Mouse (Mus musculus) B cell, adult 2 months (primary cell): ENCODE results near the gene Odc1.
"Not testable (repeated sequence)": the region's sequence is repeated elsewhere in the genome, so short reads cannot be mapped to it uniquely, and the experiment has no call there.

Source experiments
- DNase-seq, 2 experiments: peaks; one replicate each; pipeline ENCODE4 v3.0.0; 2022

Gene Odc1

GRCm38 (mm10) chr12:17544209-17545106 lies at the start of gene Odc1:
Odc1 (plus strand) TSS chr12:17544794.
- DNase-seq = peak; percentile 100

- DNase-seq = no peak
Measured at GRCm38 (mm10) chr12:17494809-17495208, 49.8 kb upstream of the Odc1 start.

- DNase-seq = no peak
Measured at GRCm38 (mm10) chr12:17495858-17496451, 48.6 kb upstream of the Odc1 start.

- DNase-seq = peak; percentile 21 to 29
Measured at GRCm38 (mm10) chr12:17505620-17506074, 38.9 kb upstream of the Odc1 start.

- DNase-seq = no peak
Measured at GRCm38 (mm10) chr12:17506117-17506993, 38.2 kb upstream of the Odc1 start.

- DNase-seq = peak; percentile 48 to 65
Measured at GRCm38 (mm10) chr12:17506994-17507542, 37.5 kb upstream of the Odc1 start.

- DNase-seq = no peak
Measured at GRCm38 (mm10) chr12:17509310-17509709, 35.3 kb upstream of the Odc1 start.

GRCm38 (mm10) chr12:17510158-17510557 lies 34.4 kb upstream of the Odc1 start:
- no peak for DNase-seq

GRCm38 (mm10) chr12:17511019-17511418 lies 33.6 kb upstream of the Odc1 start:
- DNase-seq = no peak

- DNase-seq = no peak
Measured at GRCm38 (mm10) chr12:17529180-17529579, 15.4 kb upstream of the Odc1 start.

- DNase-seq = no peak
Measured at GRCm38 (mm10) chr12:17529726-17530125, 14.9 kb upstream of the Odc1 start.

- DNase-seq = peak; percentile 25 to 36
Measured at GRCm38 (mm10) chr12:17530825-17531224, 13.8 kb upstream of the Odc1 start.

- no peak for DNase-seq
Measured at GRCm38 (mm10) chr12:17536222-17536621, 8.4 kb upstream of the Odc1 start.

- DNase-seq = no peak
Measured at GRCm38 (mm10) chr12:17537147-17537546, 7.4 kb upstream of the Odc1 start.

GRCm38 (mm10) chr12:17538087-17538486 lies 6.5 kb upstream of the Odc1 start:
- no peak for DNase-seq

GRCm38 (mm10) chr12:17539041-17539440 lies 5.6 kb upstream of the Odc1 start:
- no peak for DNase-seq

- DNase-seq = no peak
Measured at GRCm38 (mm10) chr12:17540040-17540552, 4.5 kb upstream of the Odc1 start.

- DNase-seq = peak; percentile 72 to 73
Measured at GRCm38 (mm10) chr12:17545107-17545571, 545 bp downstream of the Odc1 start.

- DNase-seq = no peak
Measured at GRCm38 (mm10) chr12:17545884-17546283, 1.3 kb downstream of the Odc1 start.

- not testable (repeated sequence) for DNase-seq
Measured at GRCm38 (mm10) chr12:17547552-17547951, 3.0 kb downstream of the Odc1 start.

GRCm38 (mm10) chr12:17548505-17548904 lies 3.9 kb downstream of the Odc1 start:
- DNase-seq = no peak

GRCm38 (mm10) chr12:17549421-17549820 lies 4.8 kb downstream of the Odc1 start:
- DNase-seq = not testable (repeated sequence)
